30 mouse cellular contexts compared by ENCODE assay signal in genomic region chr3:154381561-154381960, GRCm38 (mm10). TPM values are rescaled to one million over a fixed set of nuclear protein-coding genes. Genes with fewer than 3 reads are reported as not detected.
DNase-seq lines count a peak whose midpoint lies in the region; ATAC-seq and TF ChIP-seq lines count a peak whose summit lies in the region.
"Had no signal": no experiment of that assay in that cellular context is flagged by ENCODE, and none has a peak within 500 bp of the region (broad histone marks: within the 10 kb centered on the region; RNA-seq: fewer than 3 reads in every experiment).

No protein-coding gene starts in this region.

- dilution Hi-C loops in CH12.LX (cut with MboI; ENCODE audit: extremely low pct_ligation_motif_present, extremely low pct_unique_long_range_greater_than_20kb, low sequenced_read_pairs) = no loop called here

- no peak overlapping the region for H3K4me2 ChIP-seq in forebrain, embryonic 13.5 days
- no peak overlapping the region for H3K4me2 ChIP-seq in forebrain, embryonic 15.5 days (replicated peaks)
- no peak overlapping the region for H3K4me2 ChIP-seq in CH12.LX (ENCODE audit: insufficient read depth, low read depth, poor library complexity, severe bottlenecking)
- no peak overlapping the region for H3K4me2 ChIP-seq in embryonic facial prominence, embryonic 13.5 days
- H3K4me2 ChIP-seq: embryonic facial prominence, embryonic 15.5 days; heart, embryonic 11.5 days; limb, embryonic 13.5 days; liver, embryonic 12.5 days had no signal

- no peak overlapping the region for H3K9ac ChIP-seq in forebrain, embryonic 13.5 days
- H3K9ac ChIP-seq in forebrain, embryonic 15.5 days (replicated peaks) = no peak overlapping the region
- no peak overlapping the region for H3K9ac ChIP-seq in CH12.LX (ENCODE audit: insufficient read depth, low read depth)
- H3K9ac ChIP-seq in embryonic facial prominence, embryonic 13.5 days = no peak overlapping the region
- H3K9ac ChIP-seq: embryonic facial prominence, embryonic 15.5 days; limb, embryonic 13.5 days; liver, embryonic 12.5 days had no signal

- in situ Hi-C loops in CH12.LX (cut with MboI; ENCODE audit: low pct_ligation_motif_present, low pct_unique_long_range_greater_than_20kb, low sequenced_read_pairs) = no loop called here

- DNase-seq in CH12.LX (ENCODE audit: extremely low read depth) (no peak), R1 (ENCODE audit: low read depth, low spot score) (peak; percentile 82)
- DNase-seq in frontal cortex, postnatal 10 days (ENCODE audit: low spot score in 2 of 2) = no peak
- DNase-seq: adrenal gland, postnatal 36 days; cerebellum, adult 11-12 months; cerebellum, postnatal 25 days; gastrocnemius, postnatal 14 days; heart, adult 11 months; kidney, postnatal 4 days; layer of hippocampus, adult 9-11 months; lung, adult 18-20 months; lung, postnatal 14 days; thymus, adult 18-20 months had no signal

- TF ChIP-seq POLR2A in CH12.LX (IDR thresholded peaks at IDR 0.05; ENCODE audit: low read depth, low read length) = no peak

- H3K27ac ChIP-seq in forebrain, embryonic 13.5 days = no peak overlapping the region
- H3K27ac ChIP-seq in forebrain, embryonic 15.5 days (replicated peaks) = no peak overlapping the region; the same call in 1 of the 2 replicates
- H3K27ac ChIP-seq in CH12.LX (ENCODE audit: insufficient read depth, low read depth) = no peak overlapping the region
- H3K27ac ChIP-seq in embryonic facial prominence, embryonic 13.5 days = peak overlapping the region; percentile 9; the same call in 1 of the 2 replicates
- H3K27ac ChIP-seq: embryonic facial prominence, embryonic 15.5 days; hindbrain, postnatal 0 days; limb, embryonic 13.5 days; liver, embryonic 12.5 days had no signal

- H3K9me3 ChIP-seq in forebrain, embryonic 13.5 days (replicated peaks) = no peaks in the 10 kb centered on the region
- no peaks in the 10 kb centered on the region for H3K9me3 ChIP-seq in forebrain, embryonic 15.5 days
- H3K9me3 ChIP-seq in CH12.LX (replicated peaks; ENCODE audit: low read length) = no peaks in the 10 kb centered on the region
- H3K9me3 ChIP-seq in embryonic facial prominence, embryonic 13.5 days = no peaks in the 10 kb centered on the region
- H3K9me3 ChIP-seq: embryonic facial prominence, embryonic 15.5 days; limb, embryonic 13.5 days; liver, embryonic 12.5 days had no signal

- H3K79me2 ChIP-seq in CH12.LX (replicated peaks; ENCODE audit: control insufficient read depth, extremely low read depth, insufficient read depth, poor library complexity, severe bottlenecking) = no peaks in the 10 kb centered on the region

- H3K27me3 ChIP-seq in forebrain, embryonic 13.5 days = no peaks in the 10 kb centered on the region
- H3K27me3 ChIP-seq in forebrain, embryonic 15.5 days = no peaks in the 10 kb centered on the region
- no peaks in the 10 kb centered on the region for H3K27me3 ChIP-seq in CH12.LX (replicated peaks)
- H3K27me3 ChIP-seq in embryonic facial prominence, embryonic 13.5 days = no peaks in the 10 kb centered on the region; the same call in 1 of the 2 replicates
- H3K27me3 ChIP-seq: liver, embryonic 12.5 days had no signal

- peak; percentile 29; the same call in 1 of the 2 replicates for ATAC-seq in forebrain, embryonic 13.5 days
- ATAC-seq in forebrain, embryonic 15.5 days (replicated peaks) = no peak
- ATAC-seq in embryonic facial prominence, embryonic 13.5 days (ENCODE audit: insufficient number of reproducible peaks, insufficient read depth, low FRiP score, low TSS enrichment, low read depth) = no peak
- no peak for ATAC-seq in CD4-positive, CD25-positive, alpha-beta regulatory T cell, adult 4 months
- ATAC-seq: hindbrain, postnatal 0 days; intestine, embryonic 16.5 days; liver, embryonic 12.5 days; midbrain, embryonic 16.5 days had no signal

- WGBS in forebrain, embryonic 13.5 days = 10% methylated on average over 5 of the region's 5 CpGs
- 12% methylated on average over 5 of the region's 5 CpGs for WGBS in forebrain, embryonic 15.5 days
- WGBS in embryonic facial prominence, embryonic 13.5 days = 26% methylated on average over 5 of the region's 5 CpGs

- H3K4me1 ChIP-seq in forebrain, embryonic 13.5 days = peaks cover 35% of the 10 kb centered on the region
- H3K4me1 ChIP-seq in forebrain, embryonic 15.5 days = peaks cover 15% of the 10 kb centered on the region
- H3K4me1 ChIP-seq in CH12.LX (ENCODE audit: control insufficient read depth in 1 of 2, insufficient read depth in 2 of 2) = peaks cover 0 to 21% of the 10 kb centered on the region in 2 experiments; a peak in 2 of 4 replicates
- H3K4me1 ChIP-seq in embryonic facial prominence, embryonic 13.5 days = peaks cover 22% of the 10 kb centered on the region
- H3K4me1 ChIP-seq: limb, embryonic 13.5 days; liver, embryonic 12.5 days had no signal

- H3K36me3 ChIP-seq in forebrain, embryonic 13.5 days (ENCODE audit: poor library complexity, severe bottlenecking) = no peaks in the 10 kb centered on the region
- H3K36me3 ChIP-seq in forebrain, embryonic 15.5 days = no peaks in the 10 kb centered on the region
- H3K36me3 ChIP-seq in CH12.LX (replicated peaks in 1 of 2; ENCODE audit: control insufficient read depth in 1 of 2, insufficient read depth in 1 of 2, low read length in 1 of 2) = no peaks in the 10 kb centered on the region
- H3K36me3 ChIP-seq in embryonic facial prominence, embryonic 13.5 days = no peaks in the 10 kb centered on the region
- H3K36me3 ChIP-seq: embryonic facial prominence, embryonic 15.5 days; limb, embryonic 13.5 days; liver, embryonic 12.5 days had no signal

- no peak overlapping the region for H3K4me3 ChIP-seq in forebrain, embryonic 13.5 days
- H3K4me3 ChIP-seq in forebrain, embryonic 15.5 days = no peak overlapping the region
- H3K4me3 ChIP-seq in CH12.LX (replicated peaks in 1 of 3; ENCODE audit: low read depth in 2 of 3, low read length in 2 of 3, poor library complexity in 1 of 3) = no peak overlapping the region
- no peak overlapping the region for H3K4me3 ChIP-seq in embryonic facial prominence, embryonic 13.5 days
- H3K4me3 ChIP-seq: embryonic facial prominence, embryonic 15.5 days; limb, embryonic 13.5 days; liver, embryonic 12.5 days had no signal

- no peak for TF ChIP-seq CTCF in CH12.LX (conservative IDR thresholded peaks at IDR 0.05 in 1 of 2, IDR thresholded peaks at IDR 0.05 in 1 of 2; ENCODE audit: low read depth in 2 of 2, low read length in 2 of 2)

- TF ChIP-seq RAD21 in CH12.LX (IDR thresholded peaks at IDR 0.05; ENCODE audit: low read depth, low read length) = no peak

- TF ChIP-seq EP300 in CH12.LX (IDR thresholded peaks at IDR 0.05; ENCODE audit: low read length) = no peak

TF ChIP-seq in CH12.LX, 34 proteins besides CTCF, POLR2A, EP300 and RAD21:
- TF ChIP-seq MAX (IDR thresholded peaks at IDR 0.05; ENCODE audit: low read length) (no peak), ZNF384 (IDR thresholded peaks at IDR 0.05; ENCODE audit: low read depth, low read length) (peak; percentile 43)

RNA-seq across cellular contexts. Expression of gene Lhx8, which starts 51.1 kb away (rescaled TPM):
- 15.7 and 24.5 TPM in 2 replicates for polyA plus RNA-seq in forebrain, embryonic 13.5 days (2015; fragmentation: Nextera tagmentation; extraction: Ambion mirVana)
- polyA plus RNA-seq in forebrain, embryonic 15.5 days (2015; fragmentation: Nextera tagmentation; extraction: Ambion mirVana) = 22.6 and 25.3 TPM in 2 replicates
- not detected in 2 replicates for total RNA-seq in CH12.LX (2012; rRNA removed)
- total RNA-seq in CH12.LX (2014; rRNA removed) = not detected in 2 replicates
- polyA plus RNA-seq in CH12.LX (2012; ENCODE audit: insufficient read length, low read depth) = not detected in 2 replicates
- polyA plus RNA-seq in embryonic facial prominence, embryonic 13.5 days (2015; fragmentation: Nextera tagmentation; extraction: Ambion mirVana) = 58.2 and 61.9 TPM in 2 replicates
- polyA plus RNA-seq in CD4-positive, CD25-positive, alpha-beta regulatory T cell, adult 4 months (2017; shearing (Covaris generic)) = not detected
- total RNA-seq: hematopoietic stem cell, adult 5-6 weeks; hindbrain, postnatal 0 days; megakaryocyte progenitor cell, adult 5-6 weeks; neutrophil, adult 5-6 weeks had no signal
- polyA plus RNA-seq: heart, postnatal 0 days; intestine, embryonic 16.5 days; liver, embryonic 12.5 days; small intestine, adult 2 months; stomach, embryonic 16.5 days had no signal

Comparison
In these comparisons a context has a peak if more than half of its experiments do, and no peak if none do; other contexts are left out.
1. RNA of gene Lhx8, which starts 51.1 kb away (polyA plus RNA-seq): 58.2 to 61.9 TPM in embryonic facial prominence, embryonic 13.5 days, 22.6 to 25.3 TPM in forebrain, embryonic 15.5 days and 15.7 to 24.5 TPM in forebrain, embryonic 13.5 days; not detected in CH12.LX and not detected in CD4-positive, CD25-positive, alpha-beta regulatory T cell, adult 4 months; every median in the first group is over 10 times any median in the second.